Mouse (Mus musculus) heart, postnatal 0 days (tissue): ENCODE data around the gene Ifitm2.

ENCODE experiments used
- CTCF ChIP-seq: IDR thresholded peaks from 2 replicates; pipeline ENCODE4 v1.5.1; 2016; ENCODE audit warnings: antibody characterized with exemption, control low read depth, low read depth
- EP300 ChIP-seq: IDR thresholded peaks from 2 replicates; pipeline ENCODE4 v1.6.1; 2016; ENCODE audit warnings: antibody characterized with exemption, low read depth

DNA sequence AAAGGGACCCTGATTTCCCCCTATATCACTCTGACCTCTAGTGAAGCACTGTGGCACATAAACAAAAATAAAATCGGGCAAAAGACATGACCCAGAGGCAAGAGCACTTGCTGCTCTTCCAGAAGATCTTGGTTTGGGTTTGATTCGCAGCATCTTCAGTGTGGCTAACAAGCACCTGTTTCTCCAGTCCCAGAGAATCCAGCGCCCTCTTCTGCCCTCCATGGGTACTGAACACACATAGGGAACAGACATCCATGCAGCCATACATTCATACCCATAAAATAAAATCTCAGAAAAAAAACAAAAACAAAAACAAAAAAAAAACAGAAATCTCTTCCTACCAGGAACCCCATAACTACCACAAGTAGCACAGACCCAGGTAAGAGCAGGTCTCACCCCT lies 17.4 kb downstream of the Ifitm2 start:
- TF ChIP-seq CTCF (peak; percentile 19), EP300 (no peak)
